Mouse (Mus musculus) lung, postnatal 10 days (tissue): ENCODE results near the gene Slc10a4.

ENCODE experiments used
- DNase-seq: peaks from one replicate; pipeline ENCODE4 v3.0.0; 2021

Gene Slc10a4

DNA sequence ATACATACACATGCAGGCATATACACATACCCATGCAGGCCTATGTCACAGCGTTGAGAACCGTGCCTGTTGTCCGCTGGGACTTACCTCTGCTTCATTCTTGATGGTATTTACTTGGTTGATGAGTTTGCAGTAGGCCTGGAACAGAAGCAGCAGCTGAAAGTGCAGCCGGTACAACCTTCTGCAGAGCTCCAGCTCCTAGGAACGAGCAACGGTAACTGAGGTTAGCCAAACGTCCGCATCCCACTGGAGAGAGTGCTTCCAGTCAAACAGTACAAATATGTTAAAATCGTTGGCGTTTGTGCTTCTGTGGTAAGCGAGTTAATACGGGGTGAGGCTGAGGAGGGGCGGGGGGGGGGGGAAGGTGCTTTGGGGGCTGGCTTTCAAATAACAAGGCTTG is 17.1 kb downstream of the Slc10a4 start:
- no peak for DNase-seq

DNA sequence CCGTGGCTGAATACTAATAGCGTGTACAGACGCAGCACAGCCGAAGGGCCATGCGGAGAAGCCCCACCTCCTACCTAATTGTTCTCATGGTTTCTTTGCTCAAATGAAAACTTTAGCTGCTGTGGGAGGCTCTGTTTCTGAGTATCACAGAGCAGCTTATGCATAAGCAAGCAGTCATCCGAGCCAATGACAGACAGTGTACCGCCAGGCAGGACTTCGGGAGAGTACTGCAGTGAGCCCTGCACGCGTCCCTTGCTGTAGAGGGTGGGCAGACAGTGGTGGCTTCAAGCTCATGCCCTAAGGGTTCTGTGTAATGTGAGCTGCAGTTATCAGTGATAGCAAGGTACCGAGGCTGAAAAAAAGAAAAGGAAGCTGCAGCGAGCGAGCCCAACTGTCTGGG is 22.0 kb downstream of the Slc10a4 start:
- no peak for DNase-seq

DNA sequence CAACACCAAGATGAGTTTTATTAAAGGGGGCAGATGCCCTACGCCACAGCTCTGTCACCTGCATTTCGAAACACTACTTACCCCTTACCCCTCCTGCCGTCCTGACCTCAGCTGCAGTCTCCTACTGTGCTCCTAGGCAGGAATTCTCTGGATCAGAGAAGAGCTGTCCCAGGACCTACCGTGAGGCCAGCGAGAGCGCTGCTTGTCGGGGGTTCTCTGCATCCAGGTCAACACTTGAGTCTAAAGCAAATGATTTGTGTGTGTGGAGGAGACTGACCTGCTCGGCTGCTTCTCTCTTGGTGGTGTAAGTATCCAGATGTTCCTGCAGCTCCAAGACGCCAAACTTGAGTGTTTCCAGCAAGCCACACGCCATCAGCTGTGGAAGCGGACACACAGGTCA is 25.8 kb downstream of the Slc10a4 start:
- DNase-seq, result no peak

DNA sequence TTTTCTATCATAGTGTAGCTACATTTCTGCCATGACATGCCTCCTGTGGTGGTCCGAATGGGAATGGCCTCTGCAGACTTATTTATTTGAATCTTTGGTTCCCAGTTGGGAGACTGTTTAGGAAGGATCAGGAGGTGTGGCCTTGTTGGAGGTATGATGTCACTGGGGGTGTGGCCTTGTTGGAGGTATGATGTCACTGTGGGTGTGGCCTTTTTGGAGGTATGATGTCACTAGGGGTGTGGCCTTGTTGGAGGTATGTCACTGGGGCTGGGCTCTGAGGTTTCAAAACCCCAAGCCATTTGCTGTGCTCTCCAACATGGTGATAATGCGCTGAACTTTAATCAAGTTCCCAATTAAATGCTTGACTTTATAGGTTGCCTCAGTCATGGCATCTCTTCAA is 37.4 kb downstream of the Slc10a4 start:
- no peak for DNase-seq

DNA sequence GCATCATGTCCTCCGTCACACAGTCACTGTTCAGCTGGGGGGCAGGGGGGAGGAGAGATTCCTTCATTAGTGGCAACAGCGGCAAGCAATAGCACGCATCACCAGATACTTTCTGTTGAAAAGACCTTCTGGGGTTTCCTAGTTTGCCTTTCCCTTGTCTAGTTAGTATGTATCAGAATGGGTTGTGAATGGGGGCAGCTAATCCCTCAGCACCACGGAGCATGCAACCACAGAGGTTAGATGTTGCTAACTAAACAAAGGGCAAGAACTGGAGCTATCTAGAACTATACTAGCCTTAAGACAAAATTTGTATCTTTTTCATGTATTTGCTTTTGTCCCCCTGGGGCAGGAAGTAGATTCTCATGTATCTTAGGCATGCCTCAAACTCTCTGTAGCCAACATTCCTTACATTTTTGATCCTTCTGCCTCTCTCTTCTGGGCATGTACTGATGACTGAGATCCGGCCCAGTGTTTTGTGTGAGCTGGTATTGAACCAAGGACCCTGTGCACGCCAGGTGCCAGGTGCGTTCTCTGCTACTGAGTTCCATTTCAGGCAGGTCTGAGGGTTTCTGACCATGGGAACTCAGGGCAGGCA is 41.1 kb downstream of the Slc10a4 start:
- no peak for DNase-seq

DNA sequence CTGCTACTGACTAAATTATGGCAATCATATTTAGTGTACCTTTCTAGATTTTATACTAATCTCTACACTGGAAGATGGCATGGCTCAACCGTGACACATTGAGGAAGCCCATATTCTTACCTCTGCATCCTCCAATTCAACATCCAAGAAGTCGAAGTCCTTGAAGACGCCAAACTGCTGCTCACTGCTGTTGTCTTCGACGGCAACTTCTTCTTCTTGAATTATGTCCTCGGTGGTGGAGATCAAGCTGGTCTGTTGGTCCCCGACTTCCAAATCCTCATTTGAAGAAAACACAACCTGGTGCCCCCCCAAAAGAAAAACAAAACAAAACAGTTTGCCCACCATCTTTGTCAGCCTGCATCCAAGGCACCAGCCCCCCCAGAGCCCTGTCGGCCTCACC is 47.2 kb downstream of the Slc10a4 start:
- no peak for DNase-seq

DNA sequence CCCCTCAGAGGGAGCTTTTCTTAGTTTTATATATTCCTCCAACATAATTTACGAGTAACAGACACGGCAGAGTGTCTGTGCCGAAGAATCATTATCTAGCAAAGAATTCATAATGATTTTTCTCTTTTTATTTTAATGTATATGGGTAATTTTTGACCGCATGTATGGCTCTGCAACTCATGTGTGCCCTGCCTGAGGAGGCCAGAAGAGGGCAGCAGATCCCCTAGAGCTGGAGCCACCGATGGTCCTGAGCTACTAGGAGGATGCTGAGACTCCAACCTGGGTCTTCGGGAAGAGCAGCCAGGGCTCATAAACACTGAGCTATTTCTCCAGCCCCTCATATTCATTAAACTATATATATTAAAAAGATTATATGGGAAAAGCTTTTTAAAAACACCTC is 49.8 kb downstream of the Slc10a4 start:
- DNase-seq, result no peak

DNA sequence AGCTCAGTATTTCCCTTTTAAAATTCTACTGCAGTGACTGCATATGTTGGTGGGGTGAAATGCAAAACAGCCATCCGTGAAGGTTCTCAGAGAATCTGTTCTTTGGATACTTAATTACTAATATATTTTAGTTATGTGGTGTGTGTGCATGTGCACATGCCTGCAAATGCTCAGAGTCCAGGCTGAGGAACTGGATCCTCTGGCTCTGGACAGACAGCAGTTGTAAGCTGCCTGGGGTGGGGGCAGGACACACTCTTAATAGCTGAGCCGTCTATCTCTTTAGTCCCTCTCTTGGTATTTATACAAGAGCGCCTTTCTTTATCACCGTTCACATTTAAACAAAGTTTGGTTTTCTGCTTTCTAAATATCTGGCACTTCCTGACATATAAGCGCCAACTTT is 50.3 kb downstream of the Slc10a4 start:
- DNase-seq, result no peak

DNA sequence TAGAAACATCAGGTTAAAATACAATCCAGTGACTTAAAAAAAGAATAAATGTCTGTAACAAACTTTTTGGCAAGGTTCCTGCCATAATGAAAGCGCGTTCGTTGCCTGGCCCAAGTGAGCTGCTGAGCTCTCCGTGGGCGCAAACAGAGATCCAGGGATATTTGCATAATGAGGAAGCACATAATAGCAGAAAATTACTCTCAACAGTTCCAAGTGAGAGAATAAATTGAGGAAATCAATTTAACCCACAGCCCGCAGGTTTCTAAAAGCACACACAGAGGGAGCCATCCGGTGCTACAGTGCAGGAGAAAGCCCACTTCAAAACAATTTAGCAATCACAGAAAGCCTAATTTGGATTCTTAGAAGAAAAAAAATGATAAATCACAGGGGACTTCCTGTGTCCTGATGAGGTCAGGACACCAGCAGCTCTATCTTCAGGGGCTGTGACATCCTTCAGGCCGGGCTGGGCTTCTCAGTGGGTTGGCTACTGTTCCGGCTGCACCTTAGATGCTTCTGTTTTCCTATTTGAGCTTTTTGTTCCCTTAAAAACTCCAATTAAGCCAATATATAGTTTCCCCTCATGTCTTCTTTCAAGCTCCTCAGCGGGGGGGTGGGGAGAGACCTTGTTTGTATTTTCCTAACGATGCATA is 54.9 kb downstream of the Slc10a4 start:
- DNase-seq, result no peak
